Mouse (Mus musculus): ENCODE data around the gene Serpine1.

DNA sequence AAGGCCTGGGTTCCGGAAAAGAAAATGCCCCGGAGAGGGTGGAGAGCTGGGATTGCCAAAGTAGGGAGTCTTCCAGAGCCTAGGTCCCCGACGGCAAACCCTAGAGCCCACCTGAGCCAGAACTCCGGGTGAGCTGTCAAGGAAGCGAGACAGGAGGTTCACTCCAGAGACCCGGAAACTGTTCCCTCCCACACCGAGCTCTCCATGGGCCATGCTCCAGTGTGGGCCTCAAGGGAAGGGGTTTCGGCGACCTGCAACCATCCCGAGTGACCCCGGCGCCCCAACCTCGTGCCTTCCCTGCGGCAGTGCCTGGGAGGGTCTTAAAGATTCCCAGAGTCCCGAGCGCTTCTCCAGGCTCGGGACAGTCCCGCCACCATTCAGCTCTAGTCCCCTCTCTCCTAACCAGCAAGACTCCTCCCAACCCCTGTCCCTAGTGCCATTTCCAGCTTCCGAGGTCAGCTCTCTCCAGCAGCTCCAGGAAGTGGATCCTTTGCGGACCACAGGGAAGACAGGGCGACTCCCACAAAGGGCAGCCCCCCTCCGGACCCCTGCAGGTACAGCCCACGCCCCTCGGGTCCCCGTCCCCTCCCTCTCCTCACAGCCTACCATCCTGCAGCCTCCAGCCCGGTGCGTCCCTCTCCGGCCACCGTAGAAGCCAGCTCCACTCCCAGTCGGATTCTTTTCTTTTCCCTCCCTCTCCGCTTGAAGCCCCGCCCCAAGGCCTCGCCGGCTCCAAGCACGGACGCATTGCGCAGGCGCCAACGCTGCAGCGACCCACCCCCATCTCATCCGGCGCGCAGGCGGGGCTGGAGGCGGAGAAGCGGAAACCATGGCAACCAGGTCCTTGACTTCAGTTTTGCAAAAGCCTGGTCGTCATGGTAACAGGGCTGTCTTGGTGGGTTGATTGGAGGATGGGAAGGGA is 26.4 kb downstream of the Serpine1 start, which contains the start of gene Ap1s1:
- TF ChIP-seq CTCF (IDR thresholded peaks at IDR 0.05; ENCODE audit: low read depth, low read length) (no peak), POLR2A (IDR thresholded peaks at IDR 0.05; ENCODE audit: extremely low read depth, insufficient read depth, low read length) (no peak)
